Mouse (Mus musculus) brain, embryonic 14.5 days (tissue): ENCODE data around the gene Cdh18.

Experiments
- CTCF ChIP-seq: fragments of 200-500 bp; IDR thresholded peaks from 2 replicates; pipeline ENCODE4 v1.5.1; 2012; ENCODE audit warnings: inconsistent platforms, mild to moderate bottlenecking, moderate library complexity, borderline replicate concordance; ENCODE audit not compliant: insufficient read depth, insufficient read length; ENCODE audit errors: extremely low read depth
- POLR2A ChIP-seq: fragments of 200-500 bp; IDR thresholded peaks from 2 replicates; pipeline ENCODE4 v1.6.1; 2012; ENCODE audit warnings: mild to moderate bottlenecking, inconsistent platforms, borderline replicate concordance; ENCODE audit not compliant: poor library complexity, insufficient read depth, insufficient read length, severe bottlenecking; ENCODE audit errors: extremely low read depth

- TF ChIP-seq CTCF (no peak), POLR2A (no peak)
Observed at GRCm38 (mm10) chr15:22584667-22585066, 35.8 kb downstream of the Cdh18 start.
